Comparison of ENCODE assay signal across 8 mouse cellular contexts in genomic region chr13:36203014-36203413, GRCm38 (mm10).
DNase-seq lines count a peak whose midpoint lies in the region; ATAC-seq lines count a peak whose summit lies in the region.
"Had no signal": no experiment of that assay in that cellular context is flagged by ENCODE, and none has a peak within 500 bp of the region (broad histone marks: within the 10 kb centered on the region; RNA-seq: fewer than 3 reads in every experiment).

No protein-coding gene starts in this region.

- no peaks in the 10 kb centered on the region for H3K36me3 ChIP-seq in midbrain, embryonic 11.5 days (ENCODE audit: control insufficient read depth, insufficient read depth, low read length)
- H3K36me3 ChIP-seq in midbrain, embryonic 15.5 days (replicated peaks), result no peaks in the 10 kb centered on the region

- DNase-seq in midbrain, embryonic 11.5 days (ENCODE audit: low spot score, missing footprints), result peak; percentile 67
- peak; percentile 43 for DNase-seq in WW6 (ENCODE audit: low read depth, low spot score)
- peak; percentile 9 for DNase-seq in embryo, embryonic 11.5 days (ENCODE audit: low read depth, low spot score)
- peak; percentile 53 to 65 for DNase-seq in spleen, postnatal 14 days (ENCODE audit: low spot score in 2 of 2)
- DNase-seq in layer of hippocampus, adult 9-11 months, result no peak
- DNase-seq in cerebellum, adult 11-12 months, result no peak
- DNase-seq: gastrocnemius, postnatal 25 days had no signal

- H3K4me2 ChIP-seq in midbrain, embryonic 11.5 days, result no peak overlapping the region
- H3K4me2 ChIP-seq in midbrain, embryonic 15.5 days, result no peak overlapping the region

- H3K27ac ChIP-seq in midbrain, embryonic 11.5 days (ENCODE audit: low read depth, low read length), result no peak overlapping the region
- no peak overlapping the region for H3K27ac ChIP-seq in midbrain, embryonic 15.5 days

- H3K9me3 ChIP-seq in midbrain, embryonic 11.5 days (ENCODE audit: control insufficient read depth, low read length), result no peaks in the 10 kb centered on the region
- H3K9me3 ChIP-seq in midbrain, embryonic 15.5 days, result no peaks in the 10 kb centered on the region

- H3K27me3 ChIP-seq in midbrain, embryonic 11.5 days (ENCODE audit: control insufficient read depth, insufficient read depth, low read length), result no peaks in the 10 kb centered on the region
- H3K27me3 ChIP-seq in midbrain, embryonic 15.5 days (replicated peaks), result no peaks in the 10 kb centered on the region

- 0 out of 2 replicates have a peak, but pooled peaks have one; percentile 42 for ATAC-seq in midbrain, embryonic 11.5 days (ENCODE audit: low FRiP score)
- ATAC-seq in midbrain, embryonic 15.5 days (replicated peaks), result no peak

- WGBS in midbrain, embryonic 11.5 days, result 90% methylated on average over 6 of the region's 6 CpGs
- WGBS in midbrain, embryonic 15.5 days, result 90% methylated on average over 6 of the region's 6 CpGs

- H3K9ac ChIP-seq in midbrain, embryonic 11.5 days (ENCODE audit: low read length), result no peak overlapping the region
- H3K9ac ChIP-seq in midbrain, embryonic 15.5 days, result no peak overlapping the region

- no peak overlapping the region for H3K4me3 ChIP-seq in midbrain, embryonic 11.5 days (ENCODE audit: low read depth, low read length)
- no peak overlapping the region for H3K4me3 ChIP-seq in midbrain, embryonic 15.5 days

- H3K4me1 ChIP-seq in midbrain, embryonic 11.5 days (ENCODE audit: control insufficient read depth, insufficient read depth, low read length), result no peaks in the 10 kb centered on the region
- no peaks in the 10 kb centered on the region for H3K4me1 ChIP-seq in midbrain, embryonic 15.5 days

Comparison
In these comparisons a context has a peak if more than half of its experiments do, and no peak if none do; other contexts are left out.
1. DNase-seq: peak in midbrain, embryonic 11.5 days (single experiment), WW6 (single experiment), embryo, embryonic 11.5 days (single experiment) and spleen, postnatal 14 days (2 of 2); none in layer of hippocampus, adult 9-11 months (single experiment) and cerebellum, adult 11-12 months (single experiment).